Mouse (Mus musculus): Measurements from ENCODE around the gene C5ar2.
"Not testable (repeated sequence)": the region's sequence is repeated elsewhere in the genome, so short reads cannot be mapped to it uniquely, and the experiment has no call there.

C5ar2 gene

DNA sequence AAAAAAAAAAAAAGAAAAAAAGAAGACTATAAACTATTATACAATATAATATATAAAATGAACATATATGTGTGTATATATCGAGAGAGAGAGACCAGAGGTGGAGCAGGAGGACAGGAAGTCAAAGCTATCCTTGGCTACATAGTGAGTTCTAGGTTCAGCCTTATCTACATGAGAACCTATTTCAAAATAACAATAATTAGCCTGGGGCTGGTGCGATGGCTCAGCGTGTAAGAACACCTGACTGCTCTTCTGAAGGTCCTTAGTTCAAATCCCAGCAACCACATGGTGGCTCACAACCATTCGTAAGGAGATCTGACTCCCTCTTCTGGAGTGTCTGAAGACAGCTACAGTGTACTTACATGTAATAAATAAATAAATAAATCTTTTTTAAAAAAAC lies 12.0 kb upstream of the C5ar2 start:
- DNase-seq = not testable (repeated sequence)

- no peak for DNase-seq
Observed at GRCm38 (mm10) chr7:16254195-16254594, 10.2 kb upstream of the C5ar2 start.

GRCm38 (mm10) chr7:16250687-16251086 lies 6.7 kb upstream of the C5ar2 start:
- DNase-seq = no peak

GRCm38 (mm10) chr7:16245958-16246357 lies 2.0 kb upstream of the C5ar2 start:
- no peak for DNase-seq

DNA sequence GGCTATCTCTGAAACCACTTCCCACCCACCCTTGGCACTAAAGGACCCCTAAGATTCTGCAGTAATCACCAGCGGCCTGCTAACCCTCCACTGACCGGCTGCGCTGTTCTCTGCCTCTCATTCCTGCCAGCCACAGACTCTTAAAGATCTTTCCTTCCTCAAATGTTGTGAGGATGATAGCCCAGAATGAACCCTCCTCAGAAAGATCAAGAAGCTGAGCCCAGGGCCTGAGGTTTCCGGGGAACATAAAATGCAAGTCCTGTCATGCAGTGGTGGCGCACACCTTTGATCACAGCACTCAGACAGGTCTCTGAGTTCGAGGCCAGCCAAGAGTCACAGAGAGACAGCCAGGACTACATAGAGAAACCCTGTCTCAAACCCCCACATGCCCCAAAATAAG lies 1.8 kb downstream of the C5ar2 start:
- DNase-seq = no peak

DNA sequence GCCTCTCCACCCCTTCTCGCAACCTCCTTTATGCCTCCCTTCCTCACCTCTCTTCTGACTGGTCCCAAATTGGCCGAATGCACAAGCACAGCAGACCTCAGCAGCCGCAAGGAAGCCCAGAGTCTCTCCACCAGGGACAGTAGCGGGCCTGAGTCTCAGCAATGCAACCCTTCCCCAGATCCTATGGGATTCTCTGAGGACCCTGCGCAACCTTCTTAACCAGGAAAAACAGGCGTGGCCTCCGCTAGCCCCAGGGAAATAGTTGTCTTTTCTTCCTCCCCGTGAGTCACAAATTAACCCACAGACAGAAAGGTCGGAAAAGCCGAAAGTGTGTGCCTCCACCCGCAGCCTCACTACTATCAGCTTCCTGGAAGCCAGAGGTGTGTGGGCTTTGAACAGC lies 2.2 kb downstream of the C5ar2 start:
- DNase-seq = no peak

GRCm38 (mm10) chr7:16240978-16241303 lies 3.0 kb downstream of the C5ar2 start:
- DNase-seq = no peak

DNA sequence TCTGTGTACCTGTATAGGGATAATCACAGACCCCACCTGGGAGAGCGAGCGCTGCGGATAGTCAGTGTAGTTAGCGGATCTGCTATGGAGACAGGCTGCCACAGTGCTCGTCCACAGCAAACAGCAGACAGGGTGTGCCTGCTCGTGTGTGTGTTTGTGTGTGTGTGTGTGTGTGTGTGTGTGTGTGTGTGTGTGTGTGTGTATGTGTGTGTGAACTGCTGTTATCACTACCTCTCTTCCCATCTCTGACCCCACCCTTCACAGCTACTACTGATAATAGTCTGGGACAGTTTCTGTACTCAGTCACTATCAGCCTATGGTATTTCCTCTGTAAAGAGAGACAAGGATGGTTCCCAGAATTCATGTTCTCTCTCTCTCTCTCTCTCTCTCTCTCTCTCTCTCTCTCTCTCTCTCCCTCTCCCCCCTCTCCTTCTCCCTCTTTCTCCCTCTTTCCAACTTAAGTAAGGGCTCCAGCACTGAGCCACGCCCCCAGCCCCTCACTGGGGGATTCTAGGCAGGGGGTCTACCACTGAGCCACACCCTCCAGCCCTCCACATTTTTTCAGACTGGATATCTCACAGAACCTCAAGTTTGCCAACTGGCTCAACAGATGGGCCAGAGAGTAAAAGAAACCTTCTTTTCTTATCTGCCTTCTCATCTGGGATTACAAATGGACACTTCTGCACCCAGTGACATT lies 3.5 kb downstream of the C5ar2 start:
- DNase-seq = no peak

GRCm38 (mm10) chr7:16239554-16239997 lies 4.4 kb downstream of the C5ar2 start:
- DNase-seq = peak; percentile 80

DNA sequence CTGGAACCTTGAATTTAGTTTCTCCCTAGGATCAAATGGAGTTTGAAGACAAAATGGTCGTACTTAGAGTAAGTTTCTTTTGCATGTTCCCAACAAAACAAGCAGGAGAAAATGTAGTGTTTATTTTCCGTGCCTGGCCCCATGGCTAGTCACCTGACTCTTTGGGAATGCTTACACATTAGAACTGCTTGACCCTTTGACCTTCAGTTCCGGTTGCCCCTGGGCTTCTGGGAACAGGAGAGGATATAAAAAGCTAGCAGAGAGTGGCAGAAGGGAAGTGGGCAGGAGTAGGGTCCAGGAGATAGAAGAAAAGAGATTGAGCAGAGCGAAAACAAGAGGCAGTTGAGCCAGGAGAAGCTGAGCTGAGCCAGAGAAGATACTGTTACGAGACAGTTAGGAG lies 14.1 kb downstream of the C5ar2 start:
- no peak for DNase-seq

- DNase-seq = peak; percentile 97
Observed at GRCm38 (mm10) chr7:16221582-16222272, 22.2 kb downstream of the C5ar2 start, which contains the start of gene Dhx34. Dhx34 (minus strand) TSS chr7:16222037.

DNA sequence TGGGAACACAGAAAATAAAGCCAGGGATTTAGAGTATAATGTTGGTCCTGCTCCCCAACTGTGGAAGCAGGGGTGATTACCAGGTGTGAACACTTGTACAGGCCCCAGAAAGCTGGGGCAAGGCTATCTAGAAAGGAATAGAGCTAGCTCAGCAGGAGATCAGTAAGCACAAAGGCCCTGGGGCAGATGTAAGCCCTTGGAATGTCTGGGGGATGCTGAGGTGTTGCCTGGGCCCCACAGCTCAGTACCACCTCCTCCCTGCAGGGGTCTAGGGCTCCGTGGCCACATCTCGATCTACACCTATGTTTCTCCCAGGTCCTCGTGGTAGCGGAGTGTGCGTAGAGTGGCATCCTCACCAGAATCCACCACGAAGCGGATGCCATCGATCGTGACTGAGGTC lies 30.0 kb downstream of the C5ar2 start:
- DNase-seq = no peak

- DNase-seq = no peak
Observed at GRCm38 (mm10) chr7:16213196-16213595, 30.8 kb downstream of the C5ar2 start.

DNA sequence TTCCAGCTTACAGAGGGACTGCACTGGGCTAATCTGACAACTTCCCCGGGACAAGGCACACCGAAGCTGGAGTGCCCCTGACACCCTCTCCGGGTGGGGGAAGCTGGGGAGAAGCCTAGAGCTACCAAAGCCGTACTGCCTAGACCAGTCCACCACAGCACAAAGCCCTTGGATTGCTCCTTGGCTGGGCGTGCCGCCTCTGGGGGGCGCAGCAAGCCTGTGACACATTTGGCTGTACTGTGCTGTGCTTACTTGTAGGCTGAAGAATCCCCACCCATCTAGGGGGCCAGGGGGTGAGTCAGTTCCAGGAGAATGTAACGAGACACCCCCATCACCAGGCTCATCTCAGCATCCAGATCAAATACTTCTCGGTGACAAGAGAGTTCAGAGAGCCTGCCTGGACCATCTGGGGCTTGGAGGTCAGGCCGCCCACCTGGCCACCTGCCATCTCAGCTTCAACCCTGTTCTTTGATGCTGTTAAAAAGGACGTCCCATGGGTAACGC lies 33.0 kb downstream of the C5ar2 start:
- DNase-seq = no peak

GRCm38 (mm10) chr7:16208781-16209665 lies 34.9 kb downstream of the C5ar2 start:
- no peak for DNase-seq

GRCm38 (mm10) chr7:16207496-16207895 lies 36.5 kb downstream of the C5ar2 start:
- no peak for DNase-seq

GRCm38 (mm10) chr7:16207076-16207475 lies 36.9 kb downstream of the C5ar2 start:
- no peak for DNase-seq

DNA sequence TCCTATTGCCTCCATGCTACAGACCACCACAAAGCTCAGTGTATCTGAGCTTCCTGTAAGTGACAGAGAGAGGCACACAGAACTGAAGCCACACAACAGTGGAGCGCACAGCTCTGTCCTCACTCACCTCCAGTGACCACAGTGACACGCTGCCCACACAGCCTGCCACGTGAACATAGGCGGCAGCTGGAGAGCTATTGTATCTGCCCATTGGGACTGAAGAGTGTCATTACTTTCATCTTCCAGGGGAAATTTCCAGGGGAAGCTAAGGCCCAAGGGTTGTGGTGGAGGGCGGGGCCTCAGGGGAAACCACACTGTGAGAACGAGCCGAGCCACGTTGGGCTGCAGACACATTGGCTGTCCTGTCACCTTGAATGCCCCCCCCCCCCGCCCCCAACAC lies 39.2 kb downstream of the C5ar2 start:
- DNase-seq = no peak

DNA sequence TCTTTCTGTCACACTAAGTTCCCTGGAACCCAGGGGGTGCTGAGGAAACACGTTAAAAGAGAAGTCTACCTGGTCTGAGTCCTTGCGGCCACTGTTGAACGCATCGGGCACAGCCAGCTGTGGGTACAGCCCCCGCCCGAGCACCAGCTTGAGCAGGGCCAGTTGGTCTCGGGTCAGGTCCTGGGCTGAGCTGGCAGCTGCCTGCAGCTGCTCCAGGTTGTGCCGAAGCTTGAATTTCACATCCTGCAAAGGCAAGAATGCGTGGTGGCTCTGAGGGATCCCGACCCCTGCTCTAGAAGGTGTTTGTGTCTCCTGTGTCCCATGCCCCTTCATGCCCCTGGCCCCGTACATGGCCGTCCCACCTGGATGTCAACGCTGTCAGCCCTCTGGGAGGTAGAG lies 40.5 kb downstream of the C5ar2 start:
- no peak for DNase-seq

DNA sequence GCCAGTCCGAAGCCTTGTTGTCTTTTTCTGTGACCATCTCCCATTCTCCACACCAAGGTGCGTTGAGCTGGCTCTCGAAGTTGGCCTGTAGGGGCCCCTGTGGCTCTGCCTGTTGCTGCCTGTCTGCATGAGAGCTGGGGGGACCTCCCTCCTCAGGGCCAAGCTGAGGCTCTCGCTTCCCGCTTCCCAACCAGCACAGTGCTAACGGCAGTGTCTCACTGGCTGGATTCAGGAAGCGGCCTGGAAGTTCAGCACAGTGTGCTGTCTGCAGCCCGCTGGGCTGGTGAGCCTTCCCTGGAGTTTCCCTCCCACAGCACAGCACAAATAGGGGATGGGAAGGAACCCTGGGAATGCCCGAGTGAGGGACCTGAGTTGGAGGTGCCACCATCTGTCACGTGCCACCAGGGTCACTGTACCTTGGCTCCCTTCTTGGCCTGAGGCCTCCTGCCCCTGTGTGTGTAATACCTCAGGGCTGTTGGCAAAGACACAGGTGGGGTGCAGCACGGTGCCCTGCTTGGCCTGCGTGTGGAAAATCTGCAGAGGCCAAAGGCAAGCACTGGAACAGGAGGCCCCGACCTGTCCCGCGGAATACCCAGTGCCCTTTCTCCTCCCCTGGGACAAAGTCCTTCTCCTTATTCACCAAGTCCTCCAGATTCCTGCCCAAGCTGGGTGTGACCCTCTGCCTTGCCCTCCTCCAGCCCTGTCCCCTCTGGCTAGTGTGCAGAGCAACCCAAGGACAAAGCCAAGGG lies 41.0 kb downstream of the C5ar2 start:
- no peak for DNase-seq

DNA sequence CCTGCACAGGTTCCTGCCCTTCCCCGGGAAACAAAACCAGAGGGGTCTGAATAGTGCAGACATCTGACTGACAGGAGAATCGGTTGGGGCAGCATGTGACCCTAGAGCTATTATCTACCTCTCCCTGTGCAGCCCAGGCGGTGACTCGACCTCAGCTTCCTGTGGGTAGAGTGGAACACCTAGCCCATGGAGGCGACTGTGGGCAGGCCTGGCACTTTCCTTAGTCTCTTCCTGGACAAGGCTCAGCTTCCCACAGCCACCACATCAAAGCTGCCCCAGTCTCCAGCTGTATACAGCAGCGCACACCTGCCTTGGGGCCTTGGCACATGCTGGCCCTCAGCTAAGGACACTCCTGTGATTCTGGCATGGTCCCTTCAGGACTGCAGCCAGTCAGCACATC lies 42.8 kb downstream of the C5ar2 start:
- no peak for DNase-seq

- no peak for DNase-seq
Observed at GRCm38 (mm10) chr7:16198540-16198939, 45.4 kb downstream of the C5ar2 start.

DNA sequence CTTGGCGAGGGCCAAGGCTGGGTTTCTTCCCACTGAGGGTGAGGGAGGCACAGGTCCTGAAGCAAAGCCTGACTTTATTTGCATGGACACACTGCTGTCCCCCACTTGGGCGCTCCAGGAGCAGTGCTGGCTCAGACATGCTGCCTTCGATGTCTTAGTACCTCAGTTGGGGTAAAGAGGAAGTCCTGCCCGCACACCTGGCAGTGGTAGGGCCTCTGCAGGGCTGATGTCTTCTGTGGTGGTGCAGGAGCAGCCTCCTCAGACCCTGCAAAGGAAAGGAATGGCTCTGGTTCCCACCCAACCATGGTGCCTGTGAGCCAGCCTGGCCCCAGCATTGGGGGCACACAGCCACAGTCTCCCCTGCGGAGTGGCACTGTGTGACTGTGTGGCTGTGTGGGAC lies 46.8 kb downstream of the C5ar2 start:
- no peak for DNase-seq
